Mouse (Mus musculus) kidney, postnatal 0 days (tissue): ENCODE results near the gene Ppm1n. TPM values are rescaled to one million over a fixed set of nuclear protein-coding genes. Genes with fewer than 3 reads are reported as not detected.

ENCODE experiments used
- ATAC-seq: fragments of 200-750 bp; cut with Nextera tagmentation; replicated peaks from 2 replicates; pipeline ENCODE4 v1.8.0; 2017; ENCODE audit warnings: low read depth, moderate number of reproducible peaks, moderate TSS enrichment, moderate library complexity; ENCODE audit not compliant: low FRiP score
- DNase-seq: peaks from one replicate; pipeline ENCODE4 v3.0.0-alpha.2; 2016; ENCODE audit warnings: low spot score
- H3K27ac ChIP-seq: fragments of 300-500 bp; sonication (generic); 2 replicates; pipeline ENCODE4 v1.5.1; 2014; ENCODE audit warnings: mild to moderate bottlenecking
- H3K27me3 ChIP-seq: fragments of 300-500 bp; sonication (generic); 2 replicates; pipeline ENCODE4 v1.6.1; 2014; ENCODE audit warnings: low read length, mixed read lengths; ENCODE audit not compliant: insufficient read depth
- H3K36me3 ChIP-seq: fragments of 300-500 bp; sonication (generic); 2 replicates; pipeline ENCODE4 v1.6.1; 2014; ENCODE audit warnings: low read length, mixed read lengths; ENCODE audit not compliant: insufficient read depth
- H3K4me1 ChIP-seq: fragments of 300-500 bp; sonication (generic); replicated peaks from 2 replicates; pipeline ENCODE4 v1.6.1; 2014; ENCODE audit warnings: antibody characterized with exemption, low read length, mixed read lengths; ENCODE audit not compliant: insufficient read depth
- H3K4me2 ChIP-seq: fragments of 300-500 bp; sonication (generic); 2 replicates; pipeline ENCODE4 v1.6.1; 2014; ENCODE audit warnings: mild to moderate bottlenecking, low read length, moderate library complexity, mixed read lengths
- H3K4me3 ChIP-seq: fragments of 300-500 bp; sonication (generic); replicated peaks from 2 replicates; pipeline ENCODE4 v1.5.1; 2014; ENCODE audit warnings: low read depth, low read length
- H3K9ac ChIP-seq: fragments of 300-500 bp; sonication (generic); 2 replicates; pipeline ENCODE4 v1.6.1; 2014; ENCODE audit warnings: low read depth, low read length
- H3K9me3 ChIP-seq: fragments of 300-500 bp; sonication (generic); replicated peaks from 2 replicates; pipeline ENCODE4 v1.6.1; 2016; ENCODE audit warnings: low read length, inconsistent platforms, mixed read lengths
- CTCF ChIP-seq: IDR thresholded peaks from 2 replicates; pipeline ENCODE4 v1.5.1; 2016; ENCODE audit warnings: antibody characterized with exemption, low read depth, mild to moderate bottlenecking, moderate library complexity
- WGBS: fragments of 180-500 bp; shearing (Covaris S2); extraction: QIAGEN DNeasy Blood & Tissue Kit; methylation state at CpG from one replicate; pipeline ENCODE4 v1.1.7; 2014; 5-methylcytosine and 5-hydroxymethylcytosine counted together
- polyA plus RNA-seq: library from polyadenylated mRNA; unstranded; fragments of >200 nt; fragmentation: Nextera tagmentation; extraction: Ambion mirVana; gene quantifications from 2 replicates; pipeline ENCODE4 v1.2.1, GENCODE M21; 2015

Ppm1n gene
- polyA plus RNA-seq, 1 experiment from 2014 or later, result 0.18 TPM

DNA sequence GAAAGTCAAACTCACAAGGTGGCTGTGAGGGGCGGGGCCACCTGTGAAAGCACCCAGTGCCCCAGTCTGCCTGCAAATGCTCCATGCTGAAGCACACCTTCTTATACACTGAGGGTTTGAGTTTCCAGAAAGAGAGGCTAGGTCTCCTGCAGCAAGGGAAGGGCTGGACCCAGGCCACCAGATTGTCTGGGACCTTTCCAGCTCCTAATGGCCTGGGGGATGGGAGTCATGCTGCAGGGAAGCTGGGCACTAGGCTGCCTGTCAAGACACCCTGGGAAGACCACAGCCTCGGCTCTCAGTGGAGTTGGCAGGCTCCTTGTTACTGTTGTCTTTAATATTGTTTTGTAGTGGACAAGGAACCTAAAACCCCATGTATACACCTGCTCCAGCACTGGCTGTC, 43.5 kb downstream of the Ppm1n start:
- Histone ChIP-seq H3K9me3 (no peaks in the 10 kb centered on the region), H3K9ac (no peak overlapping the region), H3K36me3 (no peaks in the 10 kb centered on the region), H3K4me2 (no peak overlapping the region), H3K4me3 (no peak overlapping the region), H3K4me1 (no peaks in the 10 kb centered on the region), H3K27ac (no peak overlapping the region), H3K27me3 (no peaks in the 10 kb centered on the region)
- no peak for TF ChIP-seq CTCF
- no peak for ATAC-seq
- 60% methylated on average over 2 of the region's 2 CpGs for WGBS
- DNase-seq, result no peak

DNA sequence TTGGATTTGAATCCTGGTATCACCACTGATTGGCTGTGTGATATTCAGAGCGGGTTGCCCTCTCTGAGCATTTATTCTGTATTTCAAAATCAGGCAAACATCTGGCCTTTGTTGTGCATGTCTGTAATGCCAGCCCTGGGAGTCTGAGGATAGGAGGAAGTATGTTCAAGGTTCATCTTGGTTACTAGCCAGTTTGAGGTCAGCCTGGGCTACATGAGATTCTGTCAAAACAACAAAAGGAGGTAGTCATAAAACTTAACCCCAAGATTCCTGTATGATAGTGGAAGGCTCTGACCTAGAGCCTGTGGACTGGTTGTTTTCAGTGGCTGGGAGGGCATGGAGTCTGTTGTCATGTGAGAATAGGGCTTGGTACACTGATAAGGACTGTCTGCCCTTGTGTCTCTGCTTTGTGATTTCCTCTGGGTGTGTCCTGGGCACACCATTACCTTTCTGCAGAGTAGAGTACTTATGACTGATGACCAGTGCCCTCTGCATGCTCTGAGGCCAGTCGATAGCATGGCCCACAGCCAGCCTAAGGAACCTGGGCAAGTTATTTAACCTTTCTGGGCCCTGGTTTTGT, 44.7 kb downstream of the Ppm1n start:
- no peak overlapping the region for H3K4me3 ChIP-seq
- DNase-seq (no peak), ATAC-seq (no peak)
- no peaks in the 10 kb centered on the region for H3K27me3 ChIP-seq
- H3K4me1 ChIP-seq, result no peaks in the 10 kb centered on the region
- no peak for TF ChIP-seq CTCF
- 91% methylated on average over 2 of the region's 2 CpGs for WGBS
- no peak overlapping the region for H3K9ac ChIP-seq
- H3K9me3 ChIP-seq, result no peaks in the 10 kb centered on the region
- H3K4me2 ChIP-seq, result no peak overlapping the region
- no peaks in the 10 kb centered on the region for H3K36me3 ChIP-seq
- no peak overlapping the region for H3K27ac ChIP-seq

DNA sequence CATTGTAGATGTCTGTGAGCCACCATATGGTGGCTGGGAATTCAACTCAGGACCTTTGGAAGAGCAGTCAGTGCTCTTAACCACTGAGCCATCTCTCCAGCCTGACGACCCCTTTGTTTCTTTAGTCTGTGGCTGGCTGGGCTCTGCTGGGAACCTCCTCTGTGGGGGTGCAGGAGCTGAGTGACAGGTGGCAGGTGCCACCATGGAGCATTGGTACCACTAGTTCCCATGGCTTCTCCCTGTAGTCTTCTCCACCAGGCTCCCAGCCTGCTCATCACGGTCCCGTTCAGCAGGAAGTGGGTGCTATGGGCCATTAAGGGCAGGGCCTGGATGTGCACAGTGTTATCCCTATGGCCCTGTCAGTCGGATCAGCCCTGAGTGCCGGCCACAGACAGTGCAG, 45.2 kb downstream of the Ppm1n start:
- 73% methylated on average over 5 of the region's 5 CpGs for WGBS
- H3K4me1 ChIP-seq, result peaks cover 1% of the 10 kb centered on the region; the same call in 1 of the 2 replicates
- no peak for ATAC-seq
- H3K9ac ChIP-seq, result no peak overlapping the region
- no peak overlapping the region for H3K27ac ChIP-seq
- H3K9me3 ChIP-seq, result no peaks in the 10 kb centered on the region
- TF ChIP-seq CTCF, result no peak
- no peak overlapping the region for H3K4me2 ChIP-seq
- no peak for DNase-seq
- H3K36me3 ChIP-seq, result no peaks in the 10 kb centered on the region
- no peaks in the 10 kb centered on the region for H3K27me3 ChIP-seq
- no peak overlapping the region for H3K4me3 ChIP-seq

DNA sequence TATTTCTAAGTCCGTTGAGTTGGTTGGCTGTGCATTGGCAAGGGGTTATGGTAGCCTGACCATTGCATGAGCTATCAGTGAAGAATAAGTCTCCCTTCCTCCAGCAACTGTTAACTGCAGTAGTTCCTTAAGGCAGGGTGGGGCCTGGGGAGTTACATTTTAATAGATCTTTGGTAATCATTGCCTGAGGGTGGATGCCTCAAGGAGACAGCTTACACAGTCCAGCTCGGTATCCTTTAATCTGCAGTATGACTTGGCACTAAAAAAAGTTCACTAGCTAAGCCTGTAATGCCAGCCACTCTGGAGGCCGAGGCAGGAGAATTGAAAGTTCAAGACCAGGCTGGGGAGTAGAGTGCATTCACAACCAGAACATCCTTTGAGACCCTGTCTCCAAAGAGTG, 48.0 kb downstream of the Ppm1n start:
- Histone ChIP-seq H3K4me2 (no peak overlapping the region), H3K27ac (peak overlapping the region; percentile 47; the same call in 1 of the 2 replicates), H3K4me3 (no peak overlapping the region), H3K9ac (no peak overlapping the region), H3K36me3 (no peaks in the 10 kb centered on the region), H3K9me3 (no peaks in the 10 kb centered on the region), H3K4me1 (peaks cover 9% of the 10 kb centered on the region; the same call in 1 of the 2 replicates), H3K27me3 (no peaks in the 10 kb centered on the region)
- no peak for TF ChIP-seq CTCF
- ATAC-seq (no peak), DNase-seq (no peak)
- 80% methylated on average over 3 of the region's 3 CpGs for WGBS

DNA sequence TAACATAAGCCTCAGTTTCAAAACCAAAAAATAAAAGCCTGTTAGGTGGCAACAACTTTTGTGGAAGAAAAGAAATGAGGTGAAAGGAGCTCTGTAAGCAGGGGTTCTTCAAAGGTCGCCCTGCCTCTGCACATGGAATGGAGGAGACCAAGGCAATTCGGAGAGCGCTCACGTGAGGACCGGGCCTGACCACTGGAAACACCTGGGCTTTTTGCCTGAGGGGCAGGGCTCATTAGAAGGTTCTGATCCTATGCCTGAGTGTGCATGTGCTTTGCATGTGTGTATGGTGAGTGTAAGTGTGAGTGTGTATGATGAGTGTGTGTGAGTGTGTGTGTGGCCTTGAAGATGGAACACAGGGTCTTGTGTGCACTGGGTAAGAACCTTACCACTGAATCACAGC, 49.0 kb downstream of the Ppm1n start:
- Histone ChIP-seq H3K36me3 (no peaks in the 10 kb centered on the region), H3K9me3 (no peaks in the 10 kb centered on the region), H3K4me1 (peaks cover 9% of the 10 kb centered on the region; the same call in 1 of the 2 replicates), H3K9ac (no peak overlapping the region), H3K4me2 (no peak overlapping the region), H3K27me3 (no peaks in the 10 kb centered on the region), H3K4me3 (no peak overlapping the region), H3K27ac (peak overlapping the region; percentile 31)
- no peak for ATAC-seq
- DNase-seq, result no peak
- no peak for TF ChIP-seq CTCF
- 83% methylated on average over 5 of the region's 5 CpGs for WGBS

DNA sequence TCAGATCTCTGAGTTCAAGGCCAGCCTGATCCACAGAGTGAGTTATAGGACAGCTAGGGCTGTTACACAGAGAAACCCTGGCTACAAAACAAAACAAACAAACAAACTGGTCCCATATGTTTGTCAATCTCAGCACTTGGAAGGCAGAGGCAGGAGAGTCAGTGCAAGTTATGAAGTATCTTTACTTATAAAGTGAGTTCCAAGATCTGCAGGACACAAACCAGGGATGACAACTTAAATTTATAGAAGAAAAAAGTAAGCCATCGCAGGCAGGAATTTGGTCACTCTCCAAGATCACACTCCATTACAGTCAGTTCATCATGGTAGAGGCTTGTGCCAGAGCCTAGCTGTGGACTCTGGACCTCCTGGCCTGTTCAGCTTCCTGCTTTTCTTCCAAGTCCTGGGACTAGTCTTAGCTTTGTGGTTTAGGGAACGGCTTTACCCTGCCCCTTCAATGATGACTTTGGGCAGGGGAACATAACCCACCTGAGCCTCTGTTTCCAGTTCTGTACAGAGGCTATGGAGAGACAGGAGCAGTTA, 49.8 kb downstream of the Ppm1n start:
- no peak overlapping the region for H3K9ac ChIP-seq
- H3K4me3 ChIP-seq, result peak overlapping the region; percentile 62; the same call in 1 of the 2 replicates
- H3K27ac ChIP-seq, result peak overlapping the region; percentile 31; the same call in 1 of the 2 replicates
- DNase-seq, result no peak
- ATAC-seq, result no peak
- H3K27me3 ChIP-seq, result no peaks in the 10 kb centered on the region
- WGBS, result 80% methylated on average over 2 of the region's 2 CpGs
- TF ChIP-seq CTCF, result no peak
- H3K4me1 ChIP-seq, result peaks cover 9% of the 10 kb centered on the region; the same call in 1 of the 2 replicates
- H3K9me3 ChIP-seq, result no peaks in the 10 kb centered on the region
- no peaks in the 10 kb centered on the region for H3K36me3 ChIP-seq
- no peak overlapping the region for H3K4me2 ChIP-seq
